ENCODE assay signal across 12 mouse cellular contexts in genomic region chr5:122481844-122482243, GRCm38 (mm10). TPM values are rescaled to one million over a fixed set of nuclear protein-coding genes. Genes with fewer than 3 reads are reported as not detected.
DNase-seq lines count a peak whose midpoint lies in the region; ATAC-seq lines count a peak whose summit lies in the region.
"Had no signal": no experiment of that assay in that cellular context is flagged by ENCODE, and none has a peak within 500 bp of the region (broad histone marks: within the 10 kb centered on the region; RNA-seq: fewer than 3 reads in every experiment).

No protein-coding gene starts in this region.

- no peak for ATAC-seq in hindbrain, embryonic 11.5 days (ENCODE audit: low FRiP score)
- no peak for ATAC-seq in midbrain, embryonic 14.5 days (ENCODE audit: low FRiP score, low TSS enrichment)

- DNase-seq in adrenal gland, adult 2 months = peak; percentile 52
- DNase-seq in adrenal gland, postnatal 4 days (ENCODE audit: low spot score in 2 of 2) = no peak
- peak; percentile 26 for DNase-seq in urinary bladder, postnatal 14 days (ENCODE audit: low spot score)
- DNase-seq in urinary bladder, postnatal 36 days (ENCODE audit: low spot score in 2 of 2) = no peak
- DNase-seq in kidney, postnatal 10 days = peak; percentile 43
- no peak for DNase-seq in hindbrain, embryonic 11.5 days (ENCODE audit: low spot score)
- no peak for DNase-seq in testis, postnatal 10 days (ENCODE audit: low spot score)
- no peak for DNase-seq in midbrain, embryonic 14.5 days
- DNase-seq: cerebellum, adult 9-11 months; right cerebral cortex, postnatal 4 days had no signal

- no peak overlapping the region for H3K27ac ChIP-seq in hindbrain, embryonic 11.5 days (ENCODE audit: low read depth, low read length)
- no peak overlapping the region for H3K27ac ChIP-seq in midbrain, embryonic 14.5 days (replicated peaks; ENCODE audit: low read depth, low read length)
- H3K27ac ChIP-seq: hindbrain, embryonic 15.5 days had no signal

- H3K4me2 ChIP-seq in hindbrain, embryonic 11.5 days (replicated peaks; ENCODE audit: low read depth, low read length) = no peak overlapping the region
- H3K4me2 ChIP-seq in midbrain, embryonic 14.5 days (ENCODE audit: low read length) = no peak overlapping the region
- H3K4me2 ChIP-seq: hindbrain, embryonic 15.5 days had no signal

- H3K4me3 ChIP-seq in hindbrain, embryonic 11.5 days (ENCODE audit: low read depth, low read length) = no peak overlapping the region
- no peak overlapping the region for H3K4me3 ChIP-seq in midbrain, embryonic 14.5 days (replicated peaks; ENCODE audit: low read depth, low read length)
- H3K4me3 ChIP-seq: erythroblast, embryonic 14.5 days; hindbrain, embryonic 15.5 days had no signal

- 94% methylated on average over 5 of the region's 5 CpGs for WGBS in hindbrain, embryonic 11.5 days
- WGBS in midbrain, embryonic 14.5 days = 90% methylated on average over 5 of the region's 5 CpGs

- H3K4me1 ChIP-seq in hindbrain, embryonic 11.5 days (replicated peaks; ENCODE audit: control insufficient read depth, insufficient read depth, low read length) = no peaks in the 10 kb centered on the region
- H3K4me1 ChIP-seq in midbrain, embryonic 14.5 days (ENCODE audit: control insufficient read depth, insufficient read depth, low read length) = no peaks in the 10 kb centered on the region
- H3K4me1 ChIP-seq: hindbrain, embryonic 15.5 days had no signal

- H3K27me3 ChIP-seq in hindbrain, embryonic 11.5 days (ENCODE audit: control insufficient read depth, insufficient read depth, low read length) = no peaks in the 10 kb centered on the region
- H3K27me3 ChIP-seq in midbrain, embryonic 14.5 days (ENCODE audit: control insufficient read depth, insufficient read depth, low read length) = no peaks in the 10 kb centered on the region
- H3K27me3 ChIP-seq: hindbrain, embryonic 15.5 days had no signal

- H3K9ac ChIP-seq in hindbrain, embryonic 11.5 days (ENCODE audit: low read depth, low read length) = no peak overlapping the region
- no peak overlapping the region for H3K9ac ChIP-seq in midbrain, embryonic 14.5 days (replicated peaks; ENCODE audit: low read length)
- H3K9ac ChIP-seq: hindbrain, embryonic 15.5 days had no signal

- H3K9me3 ChIP-seq in hindbrain, embryonic 11.5 days (ENCODE audit: control insufficient read depth, low read length) = no peaks in the 10 kb centered on the region
- H3K9me3 ChIP-seq in midbrain, embryonic 14.5 days (ENCODE audit: control insufficient read depth, low read length) = no peaks in the 10 kb centered on the region
- H3K9me3 ChIP-seq: hindbrain, embryonic 15.5 days had no signal

- peaks cover 2% of the 10 kb centered on the region; the same call in 1 of the 2 replicates for H3K36me3 ChIP-seq in hindbrain, embryonic 11.5 days (ENCODE audit: control insufficient read depth, insufficient read depth, low read length)
- peaks cover 62% of the 10 kb centered on the region for H3K36me3 ChIP-seq in midbrain, embryonic 14.5 days (ENCODE audit: control insufficient read depth, insufficient read depth, low read length)

RNA-seq across cellular contexts. Expression of gene Atp2a2, which starts 20.2 kb away (rescaled TPM):
- 100 to 1,000 TPM; 159 to 186 TPM for total RNA-seq in adrenal gland, adult 2 months (2021)
- 50.5 and 66.8 TPM in 2 replicates for polyA plus RNA-seq in adrenal gland, adult 2 months (2012; rRNA removed)
- total RNA-seq in adrenal gland, postnatal 4 days (2021) = 100 to 1,000 TPM; 190 to 196 TPM
- polyA plus RNA-seq in hindbrain, embryonic 11.5 days (2014; fragmentation: Nextera tagmentation; extraction: Ambion mirVana) = 46.5 and 50.2 TPM in 2 replicates
- 46.5 and 59.3 TPM in 2 replicates for polyA plus RNA-seq in midbrain, embryonic 14.5 days (2014; fragmentation: Nextera tagmentation; extraction: Ambion mirVana)

Comparison
In these comparisons a context has a peak if more than half of its experiments do, and no peak if none do; other contexts are left out.
1. DNase-seq: peak in adrenal gland, adult 2 months (single experiment), urinary bladder, postnatal 14 days (single experiment) and kidney, postnatal 10 days (single experiment); none in adrenal gland, postnatal 4 days (0 of 2), urinary bladder, postnatal 36 days (0 of 2), hindbrain, embryonic 11.5 days (single experiment), testis, postnatal 10 days (single experiment) and midbrain, embryonic 14.5 days (single experiment).